Mouse (Mus musculus) CH12.LX (cell line): Measurements from ENCODE around the gene 2310022B05Rik.

ENCODE experiments used
- CTCF ChIP-seq, 2 experiments: IDR thresholded peaks in 1 of 2; conservative IDR thresholded peaks in 1 of 2; 2 replicates each; pipeline ENCODE4 v1.5.1; 2011 to 2012; ENCODE audit warnings: low read depth in 2 of 2, low read length in 2 of 2, improper control_type of control experiment in 1 of 2, inconsistent platforms in 1 of 2, mild to moderate bottlenecking in 1 of 2, moderate library complexity in 1 of 2
- ETS1 ChIP-seq: conservative IDR thresholded peaks from 2 replicates; pipeline ENCODE4 v1.6.1; 2012; ENCODE audit warnings: low read depth, mild to moderate bottlenecking, inconsistent platforms, low read length, improper control_type of control experiment, moderate library complexity
- GABPA ChIP-seq: IDR thresholded peaks from 2 replicates; pipeline ENCODE4 v1.6.1; 2012; ENCODE audit warnings: low read depth, low read length, improper control_type of control experiment, inconsistent platforms; ENCODE audit not compliant: insufficient replicate concordance
- MXI1 ChIP-seq: IDR thresholded peaks from 2 replicates; pipeline ENCODE4 v1.6.1; 2011; ENCODE audit warnings: mild to moderate bottlenecking, low read depth, low read length, improper control_type of control experiment
- RAD21 ChIP-seq: IDR thresholded peaks from 2 replicates; pipeline ENCODE4 v1.6.1; 2011; ENCODE audit warnings: low read depth, mild to moderate bottlenecking, low read length, improper control_type of control experiment, moderate library complexity
- USF1 ChIP-seq: IDR thresholded peaks from 2 replicates; pipeline ENCODE4 v1.6.1; 2014; ENCODE audit warnings: low read depth, mild to moderate bottlenecking, inconsistent platforms, low read length, improper control_type of control experiment

DNA sequence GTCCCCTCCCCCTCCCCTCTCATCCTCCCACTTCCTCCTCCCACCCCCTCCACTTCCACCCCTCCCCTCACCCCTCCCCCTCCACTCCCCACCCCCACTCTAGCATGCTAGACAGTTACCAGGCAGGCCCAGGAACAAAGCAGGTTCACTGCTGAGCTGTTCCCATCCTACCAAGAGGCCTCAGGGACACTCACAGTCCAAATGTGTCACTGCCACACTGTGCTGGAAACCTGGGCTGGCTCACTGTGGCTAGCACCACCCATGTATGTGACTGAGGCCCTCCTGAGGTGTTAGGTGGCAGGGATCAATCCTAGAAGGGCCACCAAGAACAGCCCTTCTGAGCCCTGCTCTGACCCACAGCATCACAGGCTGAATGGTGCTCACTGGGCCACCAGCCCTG, 14.9 kb downstream of the 2310022B05Rik start:
- TF ChIP-seq GABPA (no peak), CTCF (conservative IDR thresholded peaks at IDR 0.05 in 1 of 2, IDR thresholded peaks at IDR 0.05 in 1 of 2; ENCODE audit: low read depth in 2 of 2, low read length in 2 of 2) (no peak), USF1 (no peak), RAD21 (no peak), ETS1 (no peak), MXI1 (no peak)
